Mouse (Mus musculus) heart, embryonic 13.5 days (tissue): ENCODE results near the gene Sorbs1. TPM values are rescaled to one million over a fixed set of nuclear protein-coding genes. Genes with fewer than 3 reads are reported as not detected.

Experiments
- ATAC-seq: fragments of 200-750 bp; cut with Nextera tagmentation; 2 replicates; pipeline ENCODE4 v1.8.0; 2017; ENCODE audit warnings: moderate TSS enrichment; ENCODE audit not compliant: insufficient number of reproducible peaks, low FRiP score, low TSS enrichment; ENCODE audit errors: extremely low read depth
- H3K27ac ChIP-seq: fragments of 300-500 bp; sonication (generic); replicated peaks from 2 replicates; pipeline ENCODE4 v1.5.1; 2015; ENCODE audit warnings: moderate library complexity, mild to moderate bottlenecking, inconsistent platforms
- H3K27me3 ChIP-seq: fragments of 300-500 bp; sonication (generic); replicated peaks from 2 replicates; pipeline ENCODE4 v1.6.1; 2015; ENCODE audit warnings: mild to moderate bottlenecking, inconsistent platforms
- H3K36me3 ChIP-seq: fragments of 300-500 bp; sonication (generic); 2 replicates; pipeline ENCODE4 v1.6.1; 2015; ENCODE audit warnings: mild to moderate bottlenecking, inconsistent platforms
- H3K4me1 ChIP-seq: fragments of 300-500 bp; sonication (generic); 2 replicates; pipeline ENCODE4 v1.6.1; 2015; ENCODE audit warnings: inconsistent platforms
- H3K4me2 ChIP-seq: fragments of 300-500 bp; sonication (generic); 2 replicates; pipeline ENCODE4 v1.6.1; 2015; ENCODE audit warnings: inconsistent platforms, mild to moderate bottlenecking, moderate library complexity
- H3K4me3 ChIP-seq: fragments of 300-500 bp; sonication (generic); 2 replicates; pipeline ENCODE4 v1.5.1; 2015; ENCODE audit warnings: moderate library complexity, mild to moderate bottlenecking, inconsistent platforms
- H3K9ac ChIP-seq: fragments of 300-500 bp; sonication (generic); 2 replicates; pipeline ENCODE4 v1.6.1; 2015; ENCODE audit warnings: inconsistent platforms, mild to moderate bottlenecking, moderate library complexity
- H3K9me3 ChIP-seq: fragments of 300-500 bp; sonication (generic); 2 replicates; pipeline ENCODE4 v1.6.1; 2016; ENCODE audit warnings: inconsistent platforms
- WGBS: fragments of 180-500 bp; shearing (Covaris S2); methylation state at CpG from one replicate; pipeline ENCODE4 v1.1.7; 2015; ENCODE audit warnings: mixed read lengths; 5-methylcytosine and 5-hydroxymethylcytosine counted together
- polyA plus RNA-seq: library from polyadenylated mRNA; unstranded; fragments of >200 nt; fragmentation: Nextera tagmentation; extraction: Ambion mirVana; gene quantifications from 2 replicates; pipeline ENCODE4 v1.2.1, GENCODE M21; 2015

The Sorbs1 gene
- polyA plus RNA-seq, 1 experiment from 2014 or later, result 65.4 TPM

GRCm38 (mm10) chr19:40341141-40341540 is 172.4 kb downstream of the Sorbs1 start:
- WGBS, result 31% methylated on average over 6 of the region's 6 CpGs
- no peak overlapping the region for H3K9ac ChIP-seq
- H3K9me3 ChIP-seq, result no peaks in the 10 kb centered on the region
- ATAC-seq, result no peak
- H3K4me2 ChIP-seq, result no peak overlapping the region
- H3K4me3 ChIP-seq, result no peak overlapping the region
- peaks cover 26% of the 10 kb centered on the region for H3K4me1 ChIP-seq
- no peaks in the 10 kb centered on the region for H3K27me3 ChIP-seq
- H3K27ac ChIP-seq, result no peak overlapping the region
- peaks cover 47% of the 10 kb centered on the region for H3K36me3 ChIP-seq

GRCm38 (mm10) chr19:40336694-40337093 is 176.9 kb downstream of the Sorbs1 start:
- H3K4me2 ChIP-seq, result no peak overlapping the region
- no peak for ATAC-seq
- H3K27ac ChIP-seq, result no peak overlapping the region
- peaks cover 33% of the 10 kb centered on the region for H3K36me3 ChIP-seq
- H3K9me3 ChIP-seq, result no peaks in the 10 kb centered on the region
- H3K4me1 ChIP-seq, result peaks cover 53% of the 10 kb centered on the region
- no peaks in the 10 kb centered on the region for H3K27me3 ChIP-seq
- H3K9ac ChIP-seq, result no peak overlapping the region
- WGBS, result 50% methylated on average over 4 of the region's 4 CpGs
- H3K4me3 ChIP-seq, result no peak overlapping the region

- Histone ChIP-seq H3K9ac (no peak overlapping the region), H3K27me3 (no peaks in the 10 kb centered on the region), H3K4me2 (no peak overlapping the region), H3K4me1 (peaks cover 45% of the 10 kb centered on the region), H3K36me3 (peaks cover 26% of the 10 kb centered on the region), H3K4me3 (no peak overlapping the region), H3K27ac (peak overlapping the region; percentile 29), H3K9me3 (no peaks in the 10 kb centered on the region)
- ATAC-seq, result no peak
- WGBS, result 45% methylated on average over 5 of the region's 5 CpGs
Observed at GRCm38 (mm10) chr19:40333905-40334304, 179.7 kb downstream of the Sorbs1 start.

DNA sequence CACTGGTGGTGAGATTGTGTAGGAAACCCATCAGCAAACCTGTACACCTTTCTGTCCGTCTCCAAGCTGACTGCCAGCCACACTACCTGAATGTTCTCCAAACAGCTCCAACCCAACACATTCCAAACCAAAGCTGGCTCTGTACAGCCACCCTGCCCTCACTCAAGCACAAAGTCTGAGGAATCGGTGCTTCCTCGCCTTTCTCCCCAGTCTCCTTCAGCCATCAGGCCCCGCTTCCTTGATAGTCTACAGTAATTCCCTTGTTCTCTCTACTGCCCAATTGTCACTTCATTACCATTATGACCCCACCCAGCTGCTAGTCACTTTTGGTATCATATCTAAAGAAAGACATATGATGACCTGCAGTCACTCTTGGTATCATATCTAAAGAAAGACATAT is 180.5 kb downstream of the Sorbs1 start:
- H3K9ac ChIP-seq, result no peak overlapping the region
- H3K4me1 ChIP-seq, result peaks cover 44% of the 10 kb centered on the region
- H3K4me3 ChIP-seq, result no peak overlapping the region
- H3K27ac ChIP-seq, result peak overlapping the region; percentile 69
- H3K36me3 ChIP-seq, result peaks cover 24% of the 10 kb centered on the region
- 79% methylated on average over 4 of the region's 4 CpGs for WGBS
- H3K27me3 ChIP-seq, result no peaks in the 10 kb centered on the region
- H3K4me2 ChIP-seq, result no peak overlapping the region
- H3K9me3 ChIP-seq, result no peaks in the 10 kb centered on the region
- ATAC-seq, result no peak

GRCm38 (mm10) chr19:40332303-40332702 is 181.3 kb downstream of the Sorbs1 start:
- Histone ChIP-seq H3K4me3 (no peak overlapping the region), H3K27ac (peak overlapping the region; percentile 69), H3K27me3 (no peaks in the 10 kb centered on the region), H3K9me3 (no peaks in the 10 kb centered on the region), H3K4me1 (peaks cover 44% of the 10 kb centered on the region), H3K36me3 (peaks cover 27% of the 10 kb centered on the region), H3K9ac (0 out of 2 replicates have a peak overlapping the region, but pooled peaks have one; percentile 26), H3K4me2 (no peak overlapping the region)
- WGBS, result 55% methylated on average over 6 of the region's 6 CpGs
- no peak for ATAC-seq

DNA sequence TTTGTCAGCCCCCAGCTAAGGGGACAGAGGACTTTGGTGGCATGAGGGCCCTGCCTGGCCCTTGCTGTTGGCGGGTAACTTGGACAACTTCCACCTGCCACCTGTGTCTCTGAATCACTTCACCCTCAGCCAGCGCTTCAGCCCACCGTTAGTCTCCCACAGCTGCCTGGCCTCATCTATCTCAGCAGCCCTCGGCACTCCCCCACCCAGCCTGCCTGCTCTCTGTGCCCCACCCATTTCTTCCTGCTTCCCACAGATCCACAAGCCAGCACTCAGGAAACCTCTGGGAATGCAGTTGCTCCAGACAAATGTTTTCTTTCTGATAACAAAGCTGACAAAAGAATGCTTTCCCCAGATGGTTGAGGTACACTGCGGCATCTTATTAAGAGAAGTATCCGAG is 181.7 kb downstream of the Sorbs1 start:
- Histone ChIP-seq H3K27me3 (no peaks in the 10 kb centered on the region), H3K9me3 (no peaks in the 10 kb centered on the region), H3K4me2 (no peak overlapping the region), H3K4me3 (no peak overlapping the region), H3K36me3 (peaks cover 28% of the 10 kb centered on the region), H3K27ac (peak overlapping the region; percentile 69), H3K4me1 (peaks cover 39% of the 10 kb centered on the region), H3K9ac (no peak overlapping the region)
- 17% methylated on average over 6 of the region's 6 CpGs for WGBS
- ATAC-seq, result peak; percentile 66; the same call in 1 of the 2 replicates

- Histone ChIP-seq H3K9me3 (no peaks in the 10 kb centered on the region), H3K4me2 (no peak overlapping the region), H3K4me3 (no peak overlapping the region), H3K27ac (no peak overlapping the region), H3K4me1 (peaks cover 15% of the 10 kb centered on the region; the same call in 1 of the 2 replicates), H3K36me3 (peaks cover 69% of the 10 kb centered on the region), H3K27me3 (no peaks in the 10 kb centered on the region), H3K9ac (no peak overlapping the region)
- no peak for ATAC-seq
- 89% methylated on average over 21 of the region's 21 CpGs for whole genome bisulfite sequencing
Observed at GRCm38 (mm10) chr19:40326126-40326525, 187.5 kb downstream of the Sorbs1 start.

- Histone ChIP-seq H3K4me3 (no peak overlapping the region), H3K36me3 (peaks cover 75% of the 10 kb centered on the region), H3K9ac (no peak overlapping the region), H3K27ac (no peak overlapping the region), H3K4me1 (peaks cover 15% of the 10 kb centered on the region; the same call in 1 of the 2 replicates), H3K27me3 (no peaks in the 10 kb centered on the region), H3K9me3 (no peaks in the 10 kb centered on the region), H3K4me2 (no peak overlapping the region)
- 82% methylated on average over 8 of the region's 8 CpGs for WGBS
- no peak for ATAC-seq
Observed at GRCm38 (mm10) chr19:40325381-40325780, 188.2 kb downstream of the Sorbs1 start.

DNA sequence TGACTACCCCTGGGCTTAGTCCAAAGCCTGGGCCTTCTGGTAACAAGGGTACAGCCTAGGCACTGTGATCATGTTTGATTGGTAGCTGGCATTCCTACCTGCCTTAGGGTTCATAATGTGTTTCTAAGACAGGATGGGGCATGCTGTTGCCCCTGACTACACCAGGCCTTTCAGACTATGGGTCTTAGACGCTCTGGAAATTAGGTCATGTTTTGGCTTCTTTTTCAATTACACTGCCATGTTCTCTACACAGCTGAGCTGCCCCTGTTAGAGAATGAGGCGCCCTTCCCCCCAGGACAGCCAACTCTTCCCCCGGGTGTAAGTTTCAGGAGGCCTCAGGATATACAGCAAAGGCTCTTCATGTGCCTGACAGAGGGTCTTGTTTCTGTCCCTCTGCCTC is 191.4 kb downstream of the Sorbs1 start:
- H3K27me3 ChIP-seq, result no peaks in the 10 kb centered on the region
- ATAC-seq, result no peak
- no peak overlapping the region for H3K4me3 ChIP-seq
- no peaks in the 10 kb centered on the region for H3K9me3 ChIP-seq
- peaks cover 32% of the 10 kb centered on the region for H3K4me1 ChIP-seq
- H3K9ac ChIP-seq, result no peak overlapping the region
- no peak overlapping the region for H3K4me2 ChIP-seq
- H3K36me3 ChIP-seq, result peaks cover 79% of the 10 kb centered on the region
- WGBS, result 89% methylated on average over 3 of the region's 3 CpGs
- no peak overlapping the region for H3K27ac ChIP-seq

DNA sequence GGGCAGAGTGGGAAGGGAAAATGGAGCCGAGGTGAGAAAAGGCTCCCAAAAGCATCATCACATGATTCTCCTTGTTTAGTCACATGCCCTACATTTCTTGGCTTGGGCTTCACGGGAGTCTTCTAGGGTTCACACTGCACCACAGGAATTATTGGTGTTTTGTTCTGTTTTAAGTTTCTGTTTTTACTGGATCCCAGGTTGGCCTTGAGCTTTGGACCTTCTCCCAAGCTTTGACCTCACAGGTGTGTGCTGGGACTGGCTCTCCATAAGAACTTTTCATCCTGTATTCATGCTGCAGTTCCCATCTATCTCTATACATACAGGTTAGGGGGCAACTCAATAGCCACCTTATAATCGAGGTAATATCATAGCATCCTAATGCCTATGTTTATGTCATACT is 194.4 kb downstream of the Sorbs1 start:
- Histone ChIP-seq H3K9ac (no peak overlapping the region), H3K4me3 (no peak overlapping the region), H3K4me2 (no peak overlapping the region), H3K27me3 (no peaks in the 10 kb centered on the region), H3K4me1 (peaks cover 23% of the 10 kb centered on the region), H3K27ac (peak overlapping the region; percentile 69), H3K36me3 (peaks cover 76% of the 10 kb centered on the region), H3K9me3 (no peaks in the 10 kb centered on the region)
- ATAC-seq, result no peak
- 64% methylated on average over 3 of the region's 3 CpGs for WGBS

- H3K27ac ChIP-seq, result peak overlapping the region; percentile 69
- H3K36me3 ChIP-seq, result peaks cover 76% of the 10 kb centered on the region
Observed at GRCm38 (mm10) chr19:40318511-40318910, 195.1 kb downstream of the Sorbs1 start.

DNA sequence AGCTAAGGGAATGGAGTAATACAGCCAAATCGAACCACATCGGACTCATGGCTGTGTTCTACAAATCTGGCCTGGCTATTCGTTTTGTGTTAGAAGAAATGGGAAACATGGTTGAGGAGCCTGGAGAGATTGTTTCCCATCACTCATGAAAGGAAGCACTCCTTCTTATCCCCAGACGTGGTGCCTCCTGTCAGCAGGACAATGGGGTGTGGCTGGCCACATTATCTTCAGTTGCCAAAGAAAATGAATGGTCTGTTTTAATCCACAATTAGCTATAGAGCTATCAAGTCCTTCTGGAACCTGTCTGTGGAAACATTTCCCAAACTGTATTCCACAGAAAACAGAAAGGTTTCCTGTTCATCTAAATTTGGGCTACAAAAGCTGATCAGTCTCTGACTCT is 196.6 kb downstream of the Sorbs1 start:
- H3K4me1 ChIP-seq, result peaks cover 17% of the 10 kb centered on the region
- no peak overlapping the region for H3K9ac ChIP-seq
- no peaks in the 10 kb centered on the region for H3K27me3 ChIP-seq
- H3K27ac ChIP-seq, result no peak overlapping the region
- H3K9me3 ChIP-seq, result no peaks in the 10 kb centered on the region
- no peak for ATAC-seq
- no peak overlapping the region for H3K4me2 ChIP-seq
- WGBS, result 43% methylated on average over 4 of the region's 4 CpGs
- H3K36me3 ChIP-seq, result peaks cover 71% of the 10 kb centered on the region
- no peak overlapping the region for H3K4me3 ChIP-seq

More at GRCm38 (mm10) chr19:40318511-40318910, 195.1 kb downstream of the Sorbs1 start:
- peaks cover 17% of the 10 kb centered on the region for H3K4me1 ChIP-seq
- no peak overlapping the region for H3K4me3 ChIP-seq
- no peaks in the 10 kb centered on the region for H3K27me3 ChIP-seq
- no peak overlapping the region for H3K4me2 ChIP-seq
- H3K9ac ChIP-seq, result no peak overlapping the region
- no peak for ATAC-seq
- WGBS, result 5% methylated on average over 6 of the region's 6 CpGs
- H3K9me3 ChIP-seq, result no peaks in the 10 kb centered on the region
